Mouse (Mus musculus): ENCODE measurements at regions not wholly inside any gene's neighbourhood (a gene's known extent, or its start where the extent isn't known, plus 50 kb on each side); places are given as distances from the start of the nearest gene placed in this dataset.

- no peak for DNase-seq (ENCODE audit: low spot score)
Measured at GRCm38 (mm10) chr8:6227901-6228300, 1122.8 kb upstream of the Slc10a2 start.

GRCm38 (mm10) chr8:6225194-6225593, 1120.0 kb upstream of the Slc10a2 start:
- no peak for DNase-seq (ENCODE audit: low spot score)

- no peak for DNase-seq (ENCODE audit: low spot score)
Measured at GRCm38 (mm10) chr8:6207617-6208349, 1102.6 kb upstream of the Slc10a2 start.

- DNase-seq (ENCODE audit: low spot score) = no peak
Measured at GRCm38 (mm10) chr8:6204051-6204745, 1099.0 kb upstream of the Slc10a2 start.

- DNase-seq (ENCODE audit: low spot score) = no peak
Measured at GRCm38 (mm10) chr8:6191431-6191830, 1086.3 kb upstream of the Slc10a2 start.

GRCm38 (mm10) chr8:6188422-6188821, 1083.3 kb upstream of the Slc10a2 start:
- no peak for DNase-seq (ENCODE audit: low spot score)

- DNase-seq (ENCODE audit: low spot score) = no peak
Measured at GRCm38 (mm10) chr8:6186561-6186960, 1081.4 kb upstream of the Slc10a2 start.

- no peak for DNase-seq (ENCODE audit: low spot score)
Measured at GRCm38 (mm10) chr8:6179602-6180001, 1074.5 kb upstream of the Slc10a2 start.

GRCm38 (mm10) chr8:6166433-6166832, 1061.3 kb upstream of the Slc10a2 start:
- DNase-seq (ENCODE audit: low spot score) = no peak

GRCm38 (mm10) chr8:6165230-6165629, 1060.1 kb upstream of the Slc10a2 start:
- DNase-seq (ENCODE audit: low spot score) = no peak

GRCm38 (mm10) chr8:6164758-6165157, 1059.6 kb upstream of the Slc10a2 start:
- no peak for DNase-seq (ENCODE audit: low spot score)

GRCm38 (mm10) chr8:6144588-6144987, 1039.4 kb upstream of the Slc10a2 start:
- no peak for DNase-seq (ENCODE audit: low spot score)

- no peak for DNase-seq (ENCODE audit: low spot score)
Measured at GRCm38 (mm10) chr8:6140090-6140489, 1034.9 kb upstream of the Slc10a2 start.

GRCm38 (mm10) chr8:6139171-6139570, 1034.0 kb upstream of the Slc10a2 start:
- DNase-seq (ENCODE audit: low spot score) = no peak

- DNase-seq (ENCODE audit: low spot score) = no peak
Measured at GRCm38 (mm10) chr8:6132243-6132751, 1027.1 kb upstream of the Slc10a2 start.

GRCm38 (mm10) chr8:6125265-6125664, 1020.1 kb upstream of the Slc10a2 start:
- no peak for DNase-seq (ENCODE audit: low spot score)

GRCm38 (mm10) chr8:6119506-6119905, 1014.4 kb upstream of the Slc10a2 start:
- DNase-seq (ENCODE audit: low spot score) = no peak

GRCm38 (mm10) chr8:6111351-6111750, 1006.2 kb upstream of the Slc10a2 start:
- no peak for DNase-seq (ENCODE audit: low spot score)

GRCm38 (mm10) chr8:6090028-6090427, 984.9 kb upstream of the Slc10a2 start:
- DNase-seq (ENCODE audit: low spot score) = no peak

GRCm38 (mm10) chr8:6043939-6044577, 938.9 kb upstream of the Slc10a2 start:
- DNase-seq (ENCODE audit: low spot score) = peak; percentile 0

GRCm38 (mm10) chr8:6012206-6012605, 907.1 kb upstream of the Slc10a2 start:
- DNase-seq (ENCODE audit: low spot score) = peak; percentile 0

- DNase-seq (ENCODE audit: low spot score) = no peak
Measured at GRCm38 (mm10) chr8:6011182-6011581, 906.0 kb upstream of the Slc10a2 start.

GRCm38 (mm10) chr8:6010712-6011111, 905.6 kb upstream of the Slc10a2 start:
- DNase-seq (ENCODE audit: low spot score) = no peak
